Mouse (Mus musculus): ENCODE results near the gene Yju2.

DNA sequence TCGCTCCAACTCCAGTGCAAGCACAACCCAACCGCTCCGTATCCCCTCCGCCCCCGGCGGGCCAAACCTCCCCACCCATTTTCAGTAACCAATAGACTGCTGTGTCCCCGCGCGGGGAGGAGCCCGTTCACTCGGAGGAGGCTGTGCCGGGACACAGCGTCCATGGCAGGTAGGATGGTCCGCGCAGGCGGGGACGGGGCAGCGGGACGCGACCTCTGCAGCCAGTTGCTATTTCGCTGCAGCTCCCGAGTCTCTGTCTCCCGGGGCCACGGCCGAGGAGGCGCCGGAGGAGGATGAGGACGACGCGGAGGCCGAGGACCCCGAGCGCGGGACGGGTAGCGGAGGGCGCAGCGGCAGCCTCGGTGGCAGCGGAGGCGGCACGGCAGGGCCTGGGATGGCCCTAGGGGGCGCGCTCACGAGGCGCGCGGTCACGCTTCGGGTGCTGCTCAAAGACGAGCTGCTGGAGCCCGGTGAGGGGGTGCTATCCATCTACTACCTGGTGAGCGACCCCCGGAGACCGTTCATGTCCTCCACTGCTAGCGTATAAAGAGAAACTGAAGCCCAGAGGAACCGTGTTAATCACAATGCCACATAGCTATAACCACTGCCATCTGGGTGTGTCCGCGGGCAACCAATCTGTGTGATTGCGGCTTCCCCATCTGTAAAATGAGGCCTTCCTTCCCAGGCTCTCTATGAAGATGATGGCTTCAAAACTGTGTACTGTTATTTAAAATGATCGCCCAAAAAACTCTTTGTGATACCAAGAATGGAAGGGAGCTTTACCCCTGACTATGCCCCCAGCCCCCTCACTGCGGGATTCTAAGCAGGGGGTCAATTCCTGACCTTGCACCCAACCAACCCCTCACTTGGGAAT lies 50.4 kb downstream of the Yju2 start:
- TF ChIP-seq POLR2A (IDR thresholded peaks at IDR 0.05; ENCODE audit: borderline replicate concordance, insufficient read depth, low read length) (peak; percentile 99), CTCF (IDR thresholded peaks at IDR 0.05; ENCODE audit: borderline replicate concordance, insufficient read depth, low read depth, low read length) (no peak)
